Mouse (Mus musculus) midbrain, embryonic 11.5 days (tissue): ENCODE results near the gene Rdh8. TPM values are rescaled to one million over a fixed set of nuclear protein-coding genes. Genes with fewer than 3 reads are reported as not detected.

ENCODE experiments used
- ATAC-seq: fragments of 200-750 bp; cut with Nextera tagmentation; 2 replicates; pipeline ENCODE4 v1.8.0; 2017; ENCODE audit warnings: moderate TSS enrichment, moderate library complexity; ENCODE audit not compliant: low FRiP score
- DNase-seq: peaks from one replicate; pipeline ENCODE4 v3.0.0; 2015; ENCODE audit warnings: low spot score; ENCODE audit errors: missing footprints
- H3K27ac ChIP-seq: fragments of 300-500 bp; sonication (generic); 2 replicates; pipeline ENCODE4 v1.5.1; 2014; ENCODE audit warnings: low read depth, low read length
- H3K27me3 ChIP-seq: fragments of 300-500 bp; sonication (generic); 2 replicates; pipeline ENCODE4 v1.6.1; 2014; ENCODE audit warnings: mild to moderate bottlenecking, low read length, moderate library complexity, mixed read lengths; ENCODE audit not compliant: control insufficient read depth, insufficient read depth
- H3K36me3 ChIP-seq: fragments of 300-500 bp; sonication (generic); 2 replicates; pipeline ENCODE4 v1.6.1; 2014; ENCODE audit warnings: mild to moderate bottlenecking, low read length, moderate library complexity, mixed read lengths; ENCODE audit not compliant: control insufficient read depth, insufficient read depth
- H3K4me1 ChIP-seq: fragments of 300-500 bp; sonication (generic); 2 replicates; pipeline ENCODE4 v1.6.1; 2014; ENCODE audit warnings: low read length; ENCODE audit not compliant: control insufficient read depth, insufficient read depth
- H3K4me2 ChIP-seq: fragments of 300-500 bp; sonication (generic); 2 replicates; pipeline ENCODE4 v1.6.1; 2014; ENCODE audit warnings: mild to moderate bottlenecking, moderate library complexity
- H3K4me3 ChIP-seq: fragments of 300-500 bp; sonication (generic); 2 replicates; pipeline ENCODE4 v1.5.1; 2014; ENCODE audit warnings: low read depth, low read length
- H3K9ac ChIP-seq: fragments of 300-500 bp; sonication (generic); 2 replicates; pipeline ENCODE4 v1.6.1; 2014; ENCODE audit warnings: low read length
- H3K9me3 ChIP-seq: fragments of 300-500 bp; sonication (generic); 2 replicates; pipeline ENCODE4 v1.6.1; 2016; ENCODE audit warnings: low read length; ENCODE audit not compliant: control insufficient read depth
- WGBS: fragments of 180-500 bp; shearing (Covaris S2); extraction: QIAGEN DNeasy Blood & Tissue Kit; methylation state at CpG from one replicate; pipeline ENCODE4 v1.1.7; 2014; 5-methylcytosine and 5-hydroxymethylcytosine counted together
- polyA plus RNA-seq: library from polyadenylated mRNA; unstranded; fragments of >200 nt; fragmentation: Nextera tagmentation; extraction: Ambion mirVana; gene quantifications from 2 replicates; pipeline ENCODE4 v1.2.1, GENCODE M21; 2014

Gene Rdh8
- polyA plus RNA-seq, 1 experiment from 2014 or later: not detected

- Histone ChIP-seq H3K4me1 (peaks cover 5% of the 10 kb centered on the region), H3K9ac (no peak overlapping the region), H3K27me3 (peaks cover 4% of the 10 kb centered on the region; the same call in 1 of the 2 replicates), H3K36me3 (no peaks in the 10 kb centered on the region), H3K4me2 (no peak overlapping the region), H3K9me3 (no peaks in the 10 kb centered on the region), H3K27ac (no peak overlapping the region), H3K4me3 (no peak overlapping the region)
- WGBS: 72% methylated on average over 23 of the region's 23 CpGs
- ATAC-seq (no peak), DNase-seq (peak; percentile 79)
These were observed 56.9 kb downstream of the Rdh8 start for GRCm38 (mm10) chr9:20875021-20875790.

Other genes starting within 250 kb of the Rdh8 start
- 23.8 and 24.8 TPM in 2 replicates for gene Zfp846, start 237.2 kb upstream of the Rdh8 start, polyA plus RNA-seq
- gene Ubl5, start 175.6 kb upstream of the Rdh8 start, polyA plus RNA-seq: 459 TPM in 2 replicates
- gene Fbxl12, start 173.7 kb upstream of the Rdh8 start, polyA plus RNA-seq: 10.5 and 12.0 TPM in 2 replicates
- 60.8 and 64.6 TPM in 2 replicates for gene Pin1, start 166.4 kb upstream of the Rdh8 start, polyA plus RNA-seq
- gene Olfm2, start 72.2 kb upstream of the Rdh8 start, polyA plus RNA-seq: 33.6 and 35.3 TPM in 2 replicates
- 0.38 and 0.43 TPM in 2 replicates for gene Col5a3, start 3.4 kb upstream of the Rdh8 start, polyA plus RNA-seq
- gene A230050P20Rik, start 50.1 kb downstream of the Rdh8 start, polyA plus RNA-seq: 0.45 and 0.66 TPM in 2 replicates
- gene Angptl6, start 61.2 kb downstream of the Rdh8 start, polyA plus RNA-seq: 5.0 and 6.1 TPM in 2 replicates
- gene Ppan, start 69.7 kb downstream of the Rdh8 start, polyA plus RNA-seq: 52.3 and 57.1 TPM in 2 replicates
- gene Eif3g, start 80.1 kb downstream of the Rdh8 start, polyA plus RNA-seq: 348 and 354 TPM in 2 replicates
- gene Dnmt1, start 141.4 kb downstream of the Rdh8 start, polyA plus RNA-seq: 67.4 and 73.3 TPM in 2 replicates
- gene S1pr2, start 158.3 kb downstream of the Rdh8 start, polyA plus RNA-seq: 18.1 and 20.1 TPM in 2 replicates
- 120 and 121 TPM in 2 replicates for gene Mrpl4, start 184.2 kb downstream of the Rdh8 start, polyA plus RNA-seq
- 3.9 and 4.0 TPM in 2 replicates for gene Icam1, start 197.5 kb downstream of the Rdh8 start, polyA plus RNA-seq
- 5.4 and 9.2 TPM in 2 replicates for gene Icam4, start 210.9 kb downstream of the Rdh8 start, polyA plus RNA-seq
- not detected in 2 replicates for gene Icam5, start 213.6 kb downstream of the Rdh8 start, polyA plus RNA-seq
- 0.86 and 2.1 TPM in 2 replicates for gene Zglp1, start 248.6 kb downstream of the Rdh8 start, polyA plus RNA-seq